Mouse (Mus musculus): Measurements from ENCODE around the gene Stx12. TPM values are rescaled to one million over a fixed set of nuclear protein-coding genes. Genes with fewer than 3 reads are reported as not detected.

Gene Stx12
- polyA plus RNA-seq, 1 experiment from 2014 or later, result 58.3 TPM

DNA sequence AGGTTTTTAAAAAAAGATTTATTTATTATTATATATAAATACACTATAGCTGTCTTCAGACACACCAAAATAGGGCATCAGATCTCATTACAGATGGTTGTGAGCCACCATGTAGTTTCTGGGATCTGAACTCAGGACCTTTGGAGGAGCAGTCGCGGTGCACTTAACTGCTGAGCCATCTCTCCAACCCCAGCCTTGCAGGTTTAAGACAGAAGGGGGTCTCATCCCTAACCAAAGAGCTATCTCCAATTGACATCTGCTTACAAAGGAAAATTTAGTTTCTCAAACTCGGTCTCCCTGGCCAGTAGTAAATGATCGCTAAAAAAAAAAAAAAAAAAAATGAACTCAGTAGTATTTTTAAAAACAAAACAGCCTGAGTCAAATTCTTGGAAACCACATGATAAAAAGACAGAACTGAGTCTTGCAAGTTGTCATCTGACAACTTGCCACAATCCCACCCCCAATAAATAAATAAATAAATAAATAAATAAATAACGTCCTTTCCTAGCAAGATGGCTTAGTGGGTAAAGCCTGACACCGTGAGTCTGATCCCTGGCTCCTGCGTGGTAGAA lies 77.6 kb downstream of the Stx12 start:
- H3K9me3 ChIP-seq, result no peaks in the 10 kb centered on the region
- no peak overlapping the region for H3K4me3 ChIP-seq (replicated peaks)
- no peak for ATAC-seq (ENCODE audit: insufficient read depth, low FRiP score, low read depth)
- H3K9ac ChIP-seq, result no peak overlapping the region
- no peak overlapping the region for H3K27ac ChIP-seq
- H3K36me3 ChIP-seq, result no peaks in the 10 kb centered on the region
- H3K4me2 ChIP-seq, result no peak overlapping the region
- H3K27me3 ChIP-seq (replicated peaks), result no peaks in the 10 kb centered on the region
- peaks cover 6% of the 10 kb centered on the region; the same call in 1 of the 2 replicates for H3K4me1 ChIP-seq
- 82% methylated on average over 7 of the region's 7 CpGs for WGBS

DNA sequence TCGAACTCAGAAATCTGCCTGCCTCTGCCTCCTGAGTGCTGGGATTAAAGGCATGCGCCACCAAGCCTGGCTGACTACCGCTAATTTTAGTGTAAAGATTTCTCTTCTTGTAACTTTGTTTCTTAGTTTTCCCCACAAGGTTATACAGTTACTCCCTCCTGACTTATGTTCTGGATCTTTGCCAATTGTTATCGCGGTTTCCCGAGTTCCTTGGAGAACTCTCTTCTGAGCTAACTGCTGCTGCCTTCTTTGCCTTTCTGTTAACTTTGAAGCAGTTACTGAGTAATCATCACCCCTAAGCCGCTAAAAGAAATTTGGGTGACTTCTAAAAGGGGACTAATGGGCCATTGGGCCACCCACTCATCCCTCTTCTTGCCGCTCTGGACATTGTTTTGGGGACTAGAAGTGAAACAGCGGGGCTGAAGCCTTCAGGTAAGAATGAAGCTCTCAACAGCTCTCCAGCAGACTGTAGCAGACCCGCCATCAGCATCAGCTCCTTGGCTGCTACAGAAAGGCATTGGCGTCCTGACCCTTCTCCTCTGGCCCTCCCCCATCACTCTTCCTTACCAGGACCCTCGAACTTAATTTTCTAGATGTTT lies 78.6 kb downstream of the Stx12 start:
- ATAC-seq (ENCODE audit: insufficient read depth, low FRiP score, low read depth), result no peak
- H3K36me3 ChIP-seq, result no peaks in the 10 kb centered on the region
- no peak overlapping the region for H3K4me2 ChIP-seq
- no peaks in the 10 kb centered on the region for H3K9me3 ChIP-seq
- WGBS, result 72% methylated on average over 12 of the region's 12 CpGs
- H3K9ac ChIP-seq, result no peak overlapping the region
- no peak overlapping the region for H3K4me3 ChIP-seq (replicated peaks)
- peaks cover 6% of the 10 kb centered on the region; the same call in 1 of the 2 replicates for H3K4me1 ChIP-seq
- H3K27ac ChIP-seq, result no peak overlapping the region
- H3K27me3 ChIP-seq (replicated peaks), result no peaks in the 10 kb centered on the region

DNA sequence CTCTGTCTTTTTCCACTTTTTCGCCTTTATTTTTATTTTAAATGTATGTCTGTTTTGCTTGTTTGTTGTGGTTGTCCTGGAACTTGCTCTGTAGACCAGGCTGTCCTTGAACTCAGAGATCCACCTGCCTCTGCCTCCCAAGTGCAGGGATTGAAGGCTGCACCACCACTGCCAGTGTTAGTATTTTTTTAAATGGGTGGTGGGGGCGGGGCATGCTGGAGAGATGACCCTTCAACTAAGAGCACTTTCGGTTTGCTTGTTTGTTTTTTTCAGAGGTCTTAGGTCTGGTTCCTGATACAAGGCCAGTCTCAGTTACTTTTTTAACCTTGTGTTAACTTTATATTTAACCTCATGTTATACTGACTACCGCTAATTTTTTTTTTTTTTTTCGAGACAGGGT lies 79.2 kb downstream of the Stx12 start:
- no peak for ATAC-seq (ENCODE audit: insufficient read depth, low FRiP score, low read depth)
- H3K4me2 ChIP-seq, result no peak overlapping the region
- no peaks in the 10 kb centered on the region for H3K36me3 ChIP-seq
- H3K4me1 ChIP-seq, result peaks cover 6% of the 10 kb centered on the region; the same call in 1 of the 2 replicates
- no peak overlapping the region for H3K4me3 ChIP-seq (replicated peaks)
- H3K27ac ChIP-seq, result no peak overlapping the region
- no peak overlapping the region for H3K9ac ChIP-seq
- 85% methylated on average over 5 of the region's 5 CpGs for WGBS
- no peaks in the 10 kb centered on the region for H3K9me3 ChIP-seq
- H3K27me3 ChIP-seq (replicated peaks), result no peaks in the 10 kb centered on the region

DNA sequence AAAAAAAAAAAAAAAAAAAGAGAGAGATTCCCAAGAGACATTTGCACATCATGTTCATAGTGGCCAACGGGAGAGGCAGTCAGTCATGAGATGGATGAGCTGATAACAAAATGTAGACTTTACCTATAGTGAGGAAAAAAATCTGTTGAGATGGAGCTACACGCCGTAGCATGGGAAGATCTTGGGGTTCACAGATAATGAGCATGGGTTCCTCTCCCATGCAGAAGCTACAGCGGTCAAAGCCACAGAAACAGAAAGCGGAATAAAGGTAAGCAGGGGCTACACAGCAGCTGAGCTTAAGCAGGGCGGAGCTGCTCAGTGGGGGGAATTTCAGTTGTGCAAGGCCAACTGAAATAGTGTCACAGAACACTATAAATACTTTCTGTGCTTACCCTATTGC lies 80.0 kb downstream of the Stx12 start:
- Histone ChIP-seq H3K4me3 (replicated peaks) (no peak overlapping the region), H3K4me2 (no peak overlapping the region), H3K9me3 (no peaks in the 10 kb centered on the region), H3K36me3 (no peaks in the 10 kb centered on the region), H3K27me3 (replicated peaks) (no peaks in the 10 kb centered on the region), H3K27ac (no peak overlapping the region), H3K9ac (no peak overlapping the region), H3K4me1 (peaks cover 6% of the 10 kb centered on the region; the same call in 1 of the 2 replicates)
- WGBS, result 87% methylated on average over 6 of the region's 6 CpGs
- no peak for ATAC-seq (ENCODE audit: insufficient read depth, low FRiP score, low read depth)

DNA sequence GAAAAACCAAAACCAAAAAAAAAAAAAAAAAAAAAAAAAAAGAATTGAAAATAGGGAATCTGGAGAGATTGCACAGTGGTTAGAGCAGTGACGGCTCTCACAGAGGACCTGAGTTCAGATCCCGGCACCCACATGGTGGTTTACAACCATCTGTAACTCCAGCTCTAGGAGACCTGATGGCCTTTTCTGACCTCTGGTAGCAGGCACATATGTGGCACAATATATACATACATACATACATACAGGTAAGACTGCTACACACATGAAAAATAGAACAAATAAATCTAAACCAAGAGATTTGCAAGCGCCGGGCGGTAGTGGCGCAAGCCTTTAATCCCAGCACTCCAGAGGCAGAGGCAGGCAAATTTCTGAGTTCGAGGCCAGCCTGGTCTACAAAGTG lies 80.4 kb downstream of the Stx12 start:
- H3K36me3 ChIP-seq, result no peaks in the 10 kb centered on the region

More for the DNA sequence above, 80.4 kb downstream of the Stx12 start:
- Histone ChIP-seq H3K9me3 (no peaks in the 10 kb centered on the region), H3K4me1 (peaks cover 6% of the 10 kb centered on the region; the same call in 1 of the 2 replicates), H3K4me3 (replicated peaks) (no peak overlapping the region), H3K4me2 (no peak overlapping the region), H3K9ac (no peak overlapping the region), H3K27me3 (replicated peaks) (no peaks in the 10 kb centered on the region), H3K27ac (no peak overlapping the region)
- 95% methylated on average over 7 of the region's 7 CpGs for WGBS
- ATAC-seq (ENCODE audit: insufficient read depth, low FRiP score, low read depth), result no peak

Other genes starting within 250 kb of the Stx12 start
- 24.7 and 26.6 TPM in 2 replicates for gene Eya3, start 245.5 kb downstream of the Stx12 start, polyA plus RNA-seq (2015; fragmentation: Nextera tagmentation; extraction: Ambion mirVana)
- 3.8 and 4.4 TPM in 2 replicates for gene Xkr8, start 152.0 kb downstream of the Stx12 start, polyA plus RNA-seq (2015; fragmentation: Nextera tagmentation; extraction: Ambion mirVana)
- 6.7 and 6.9 TPM in 2 replicates for gene Smpdl3b, start 127.3 kb downstream of the Stx12 start, polyA plus RNA-seq (2015; fragmentation: Nextera tagmentation; extraction: Ambion mirVana)
- gene Rpa2, start 116.2 kb downstream of the Stx12 start, polyA plus RNA-seq (2015; fragmentation: Nextera tagmentation; extraction: Ambion mirVana), result 87.0 and 89.5 TPM in 2 replicates
- gene Themis2, start 88.1 kb downstream of the Stx12 start, polyA plus RNA-seq (2015; fragmentation: Nextera tagmentation; extraction: Ambion mirVana), result 1.3 and 1.8 TPM in 2 replicates
- 44.8 and 46.9 TPM in 2 replicates for gene Ppp1r8, start 41.3 kb downstream of the Stx12 start, polyA plus RNA-seq (2015; fragmentation: Nextera tagmentation; extraction: Ambion mirVana)
- gene Fam76a, start 38.0 kb upstream of the Stx12 start, polyA plus RNA-seq (2015; fragmentation: Nextera tagmentation; extraction: Ambion mirVana), result 39.3 and 45.5 TPM in 2 replicates
- gene Fgr, start 89.6 kb upstream of the Stx12 start, polyA plus RNA-seq (2015; fragmentation: Nextera tagmentation; extraction: Ambion mirVana), result 1.6 TPM in 2 replicates
- gene Ahdc1, start 126.8 kb upstream of the Stx12 start, polyA plus RNA-seq (2015; fragmentation: Nextera tagmentation; extraction: Ambion mirVana), result 8.2 and 9.3 TPM in 2 replicates
- gene Wasf2, start 246.0 kb upstream of the Stx12 start, polyA plus RNA-seq (2015; fragmentation: Nextera tagmentation; extraction: Ambion mirVana), result 109 TPM in 2 replicates